Mouse (Mus musculus) lung, adult 18-20 months (tissue): ENCODE results near the gene Lhx5.
A peak's percentile ranks its signal among the peaks of the same experiment; 100 is the strongest.

Experiments used
- DNase-seq, 2 experiments: peaks; one replicate each; pipeline ENCODE4 v3.0.0; 2022; ENCODE audit warnings: mixed read lengths in 2 of 2

The Lhx5 gene

DNA sequence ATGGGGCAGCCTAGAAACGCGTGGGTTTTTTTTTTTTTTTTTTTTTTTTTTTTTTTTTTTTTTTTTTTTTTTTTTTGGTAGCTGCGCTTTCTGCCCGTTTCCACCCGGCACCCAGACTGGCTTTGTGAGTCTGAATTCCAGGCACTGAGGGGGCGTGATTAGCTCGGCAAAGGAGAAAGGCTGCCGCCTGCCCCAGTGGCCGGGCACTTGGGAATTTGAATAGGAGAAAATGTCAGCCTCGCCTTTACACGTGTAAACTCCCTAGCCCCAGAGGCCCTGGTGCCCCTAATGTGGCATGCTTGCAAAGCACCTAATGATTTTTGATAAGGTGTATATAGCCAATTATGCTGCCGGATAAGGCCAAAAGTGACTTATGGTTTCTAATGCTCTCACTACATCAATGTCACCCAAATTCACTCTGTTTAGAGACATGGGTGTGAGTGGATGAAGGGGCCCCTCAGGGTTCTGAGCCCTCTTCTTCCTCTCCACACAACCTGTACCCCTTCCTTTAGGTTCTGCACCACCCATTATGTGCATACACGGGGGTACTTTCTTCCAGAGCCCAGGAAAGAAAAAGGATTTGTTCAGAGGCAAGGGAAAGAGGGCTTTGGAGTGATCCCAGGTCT lies 1.7 kb downstream of the Lhx5 start:
- no peak for DNase-seq

- DNase-seq, result no peak
Observed at GRCm38 (mm10) chr5:120434231-120434735, 2.8 kb downstream of the Lhx5 start.

DNA sequence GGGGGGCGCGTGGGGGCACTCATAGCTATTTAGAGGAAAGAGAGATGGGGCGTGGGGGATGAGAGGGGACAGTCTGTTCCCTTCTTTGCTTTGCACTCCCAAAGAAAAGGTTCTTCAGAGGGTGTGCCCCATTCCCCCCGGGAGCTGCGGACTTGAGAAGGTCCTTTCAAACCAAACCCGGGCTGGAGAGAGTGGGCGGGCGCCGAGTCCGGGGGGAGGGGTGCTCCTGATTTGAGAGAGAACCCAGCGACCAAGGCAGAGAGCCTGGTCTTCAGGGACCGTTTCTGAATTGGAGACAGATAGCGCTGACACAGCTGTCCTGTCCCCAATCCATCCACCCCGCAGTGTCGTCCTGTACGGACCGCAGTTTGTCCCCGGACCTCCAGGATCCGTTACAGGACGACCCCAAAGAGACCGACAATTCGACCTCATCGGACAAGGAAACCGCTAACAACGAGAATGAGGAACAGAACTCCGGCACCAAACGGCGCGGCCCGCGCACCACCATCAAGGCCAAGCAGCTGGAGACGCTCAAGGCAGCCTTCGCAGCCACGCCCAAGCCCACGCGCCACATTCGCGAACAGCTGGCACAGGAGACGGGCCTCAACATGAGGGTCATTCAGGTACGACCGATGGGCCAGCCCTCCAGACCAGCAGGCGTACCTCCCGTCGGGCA lies 3.6 kb downstream of the Lhx5 start:
- no peak for DNase-seq

DNA sequence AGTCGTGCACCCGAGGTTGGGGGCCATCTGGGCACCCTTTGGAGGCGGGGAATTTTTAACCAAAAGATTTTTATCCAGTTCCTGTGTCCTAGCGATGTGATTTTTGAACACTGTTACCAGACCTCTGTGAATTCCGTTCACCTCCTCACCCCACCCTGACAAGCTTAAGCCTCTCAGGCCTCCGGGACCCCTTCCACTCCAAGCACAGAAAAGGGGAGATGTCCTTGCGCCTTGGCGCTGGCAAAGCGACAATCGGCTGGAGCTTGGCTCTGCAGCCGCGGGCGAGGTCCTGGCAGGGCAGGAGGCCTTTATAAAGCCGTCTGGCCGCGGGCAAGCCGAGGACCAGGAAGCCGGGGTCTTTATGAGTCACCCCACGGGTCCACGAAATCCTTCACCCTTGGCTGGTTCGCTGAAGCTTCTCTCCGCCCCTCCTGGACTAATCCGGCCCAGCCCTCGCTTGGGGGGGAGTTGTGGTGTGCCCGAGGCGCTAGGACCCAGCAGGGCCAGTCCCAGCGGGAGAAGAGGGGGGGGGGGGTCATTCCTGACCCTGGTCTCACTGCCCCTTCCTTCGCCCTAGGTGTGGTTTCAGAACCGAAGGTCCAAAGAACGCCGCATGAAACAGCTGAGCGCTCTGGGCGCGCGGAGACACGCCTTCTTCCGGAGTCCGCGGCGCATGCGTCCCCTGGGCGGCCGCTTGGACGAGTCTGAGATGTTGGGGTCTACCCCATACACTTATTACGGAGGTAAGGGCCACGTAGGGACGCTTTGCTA lies 4.4 kb downstream of the Lhx5 start:
- DNase-seq, result no peak

- DNase-seq, result no peak
Observed at GRCm38 (mm10) chr5:120436885-120437495, 5.5 kb downstream of the Lhx5 start.

DNA sequence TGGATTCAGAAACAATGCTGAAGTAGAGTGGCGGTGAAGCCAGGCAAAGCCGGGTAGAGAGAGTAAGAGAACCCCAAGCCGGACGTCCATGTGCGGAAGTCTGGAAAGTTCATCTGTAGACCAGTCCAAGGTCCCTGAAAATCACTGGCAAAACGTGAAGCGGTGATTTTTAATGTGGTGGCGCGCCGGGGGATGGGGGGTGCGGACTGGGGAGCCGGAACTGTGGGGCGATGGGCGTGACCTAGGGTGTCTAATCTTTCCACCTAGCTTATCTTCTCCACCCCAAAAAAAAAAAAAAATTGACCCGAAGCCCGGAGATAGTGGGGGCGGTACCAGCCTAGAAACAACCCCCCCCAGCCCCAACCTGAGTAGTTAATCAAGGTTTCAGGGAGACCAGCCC lies 6.0 kb downstream of the Lhx5 start:
- DNase-seq, result no peak

GRCm38 (mm10) chr5:120437986-120438385 lies 6.5 kb downstream of the Lhx5 start:
- no peak for DNase-seq

- DNase-seq, result no peak
Observed at GRCm38 (mm10) chr5:120438469-120438868, 7.0 kb downstream of the Lhx5 start.

- DNase-seq, result no peak
Observed at GRCm38 (mm10) chr5:120438991-120439710, 7.7 kb downstream of the Lhx5 start.

DNA sequence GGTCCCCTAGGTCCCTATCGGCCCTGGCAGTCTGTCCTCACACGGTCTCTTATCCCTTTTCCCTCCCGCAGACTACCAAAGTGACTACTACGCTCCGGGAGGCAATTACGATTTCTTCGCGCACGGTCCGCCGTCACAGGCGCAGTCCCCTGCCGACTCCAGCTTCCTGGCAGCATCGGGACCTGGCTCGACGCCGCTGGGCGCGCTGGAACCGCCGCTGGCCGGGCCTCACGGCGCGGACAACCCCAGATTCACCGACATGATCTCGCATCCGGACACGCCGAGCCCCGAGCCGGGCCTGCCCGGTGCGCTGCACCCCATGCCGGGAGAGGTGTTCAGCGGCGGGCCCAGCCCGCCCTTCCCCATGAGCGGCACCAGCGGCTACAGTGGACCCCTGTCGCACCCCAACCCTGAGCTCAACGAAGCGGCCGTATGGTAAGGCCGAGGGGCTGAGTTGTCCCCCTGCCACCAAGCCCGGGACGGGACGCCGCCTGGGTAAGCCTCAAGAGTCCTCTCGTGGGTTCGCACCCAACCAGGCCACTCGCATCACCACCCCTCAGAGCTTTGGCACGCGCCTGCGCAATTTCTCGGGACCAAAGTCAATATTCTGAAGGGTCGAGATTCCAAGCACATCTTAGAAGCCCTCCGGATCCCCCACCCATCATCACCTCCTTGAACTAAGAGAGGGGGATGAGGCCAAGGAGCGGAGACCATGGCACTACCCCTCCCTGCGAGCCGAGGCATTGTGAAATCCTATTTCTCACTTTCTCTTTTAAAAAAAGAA lies 8.6 kb downstream of the Lhx5 start:
- DNase-seq, result no peak

GRCm38 (mm10) chr5:120440733-120441132 lies 9.2 kb downstream of the Lhx5 start:
- peak; percentile 74 to 83 for DNase-seq

GRCm38 (mm10) chr5:120447305-120447704 lies 15.8 kb downstream of the Lhx5 start:
- no peak for DNase-seq

GRCm38 (mm10) chr5:120454756-120455337 lies 23.3 kb downstream of the Lhx5 start:
- no peak for DNase-seq

DNA sequence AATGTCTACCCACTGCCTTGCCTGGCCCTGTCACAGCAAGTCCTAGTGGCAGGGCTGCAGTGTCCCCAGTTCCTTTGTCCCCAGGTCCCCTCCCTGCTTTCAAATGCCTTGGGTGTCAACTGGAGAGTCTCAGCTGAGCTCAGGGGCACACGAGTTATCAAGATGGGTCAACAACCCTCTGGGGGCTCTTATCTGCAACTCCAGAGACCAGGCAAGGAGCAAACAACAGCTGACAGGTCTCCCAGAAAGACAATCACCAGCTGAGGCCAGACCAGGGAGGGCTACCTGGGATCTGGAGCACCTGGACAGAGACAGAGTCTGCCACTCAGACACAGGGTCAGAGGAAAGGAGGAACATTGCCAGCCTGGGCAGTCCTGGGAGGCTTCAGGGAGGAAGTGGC lies 24.8 kb downstream of the Lhx5 start:
- no peak for DNase-seq

- DNase-seq, result no peak
Observed at GRCm38 (mm10) chr5:120456841-120457554, 25.5 kb downstream of the Lhx5 start.

DNA sequence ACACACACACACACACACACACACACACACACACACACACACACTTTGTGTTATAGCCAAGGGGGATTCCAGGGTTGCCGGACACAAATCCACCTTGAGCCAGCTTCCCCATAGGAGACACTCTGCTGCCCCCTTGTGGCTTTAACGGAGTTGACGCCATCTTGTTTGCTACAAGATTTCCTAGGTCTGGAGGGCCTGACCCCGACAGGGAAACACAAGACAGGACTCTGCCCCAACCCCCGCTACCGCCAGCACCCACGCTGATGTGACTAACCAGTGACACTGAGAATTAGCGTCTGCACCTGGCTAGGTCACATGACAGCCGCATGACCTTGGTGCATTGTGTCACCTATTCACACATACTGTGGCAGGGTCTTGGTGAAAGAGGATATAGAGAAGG lies 26.1 kb downstream of the Lhx5 start:
- peak; percentile 15 to 19 for DNase-seq

GRCm38 (mm10) chr5:120459133-120459532 lies 27.6 kb downstream of the Lhx5 start:
- no peak for DNase-seq

DNA sequence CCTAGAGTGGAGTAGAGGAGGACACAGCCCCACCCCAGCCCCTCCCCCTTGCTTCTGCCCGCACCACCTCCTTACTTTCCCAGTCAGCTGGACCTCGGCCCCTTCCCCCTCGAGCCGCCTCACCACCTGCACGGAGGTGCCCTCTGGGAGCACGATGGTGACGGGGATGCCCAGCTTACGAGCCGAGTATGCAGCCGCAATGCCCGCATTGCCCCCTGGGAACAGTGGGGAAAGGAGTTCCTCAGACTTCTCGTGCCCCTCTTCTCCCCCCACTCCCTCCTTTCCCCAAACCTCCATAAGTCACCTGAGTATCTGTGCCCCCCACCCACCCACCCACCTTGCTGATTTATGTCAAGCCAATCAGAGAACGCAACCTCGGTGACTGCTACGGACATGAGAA lies 30.4 kb downstream of the Lhx5 start:
- DNase-seq, result no peak

GRCm38 (mm10) chr5:120464321-120464720 lies 32.8 kb downstream of the Lhx5 start:
- DNase-seq, result no peak

DNA sequence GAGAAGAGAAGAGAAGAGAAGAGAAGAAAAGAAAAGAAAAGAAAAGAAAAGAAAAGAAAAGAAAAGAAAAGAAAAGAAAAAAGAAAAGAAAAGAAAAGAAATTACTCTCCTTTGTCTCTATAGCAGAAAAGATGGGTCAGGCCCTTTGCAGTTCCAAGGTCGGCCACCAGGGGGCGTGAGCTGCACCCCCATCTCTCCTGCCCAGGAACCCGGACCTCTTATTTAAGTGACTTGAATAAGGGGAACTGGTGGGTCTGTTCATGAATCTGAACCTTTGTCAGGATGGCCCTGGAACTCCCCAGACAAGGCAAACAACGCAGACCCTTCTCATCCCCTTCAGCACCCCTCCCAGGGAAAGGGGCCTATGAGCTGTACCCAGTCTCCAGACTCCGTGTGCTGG lies 33.6 kb downstream of the Lhx5 start:
- no peak for DNase-seq

GRCm38 (mm10) chr5:120465860-120466259 lies 34.4 kb downstream of the Lhx5 start:
- peak; percentile 14 to 22 for DNase-seq
